Mouse (Mus musculus): ENCODE measurements around the gene Slc22a18.

GRCm38 (mm10) chr7:143481806-143482387 is 8.4 kb downstream of the Slc22a18 start:
- TF ChIP-seq CTCF (IDR thresholded peaks at IDR 0.05; ENCODE audit: borderline replicate concordance, extremely low read depth, insufficient read depth, insufficient read length) = no peak
- no peak for TF ChIP-seq POLR2A (IDR thresholded peaks at IDR 0.05; ENCODE audit: borderline replicate concordance, extremely low read depth, insufficient read depth, insufficient read length, poor library complexity, severe bottlenecking)

Data from brain, embryonic 14.5 days (tissue).